Mouse (Mus musculus) liver, embryonic 14.5 days (tissue): Measurements from ENCODE around the gene 4930568D16Rik. TPM values are rescaled to one million over a fixed set of nuclear protein-coding genes. Genes with fewer than 3 reads are reported as not detected.

Experiments
- ATAC-seq: fragments of 200-750 bp; cut with Nextera tagmentation; 2 replicates; pipeline ENCODE4 v1.8.0; 2017; ENCODE audit warnings: moderate number of reproducible peaks, mild to moderate bottlenecking, moderate library complexity; ENCODE audit not compliant: insufficient read depth
- DNase-seq, 3 experiments: peaks; one replicate each; pipeline ENCODE4 v3.0.0-alpha.2; 2012 to 2013; ENCODE audit warnings: low read depth in 3 of 3, low spot score in 3 of 3
- H3K27ac ChIP-seq: fragments of 300-500 bp; sonication (generic); 2 replicates; pipeline ENCODE4 v1.5.1; 2014; ENCODE audit warnings: moderate library complexity, mild to moderate bottlenecking, control low read depth, inconsistent platforms
- H3K27me3 ChIP-seq: fragments of 300-500 bp; sonication (generic); 2 replicates; pipeline ENCODE4 v1.6.1; 2014; ENCODE audit warnings: mild to moderate bottlenecking, low read length, moderate library complexity; ENCODE audit not compliant: control insufficient read depth, insufficient read depth
- H3K36me3 ChIP-seq: fragments of 300-500 bp; sonication (generic); replicated peaks from 2 replicates; pipeline ENCODE4 v1.6.1; 2014; ENCODE audit warnings: low read depth; ENCODE audit not compliant: control insufficient read depth, insufficient read depth
- H3K4me1 ChIP-seq, 2 experiments: fragments of 200-500 bp in 1 of 2; fragments of 300-500 bp in 1 of 2; sonication (generic) in 1 of 2; replicated peaks; 2 replicates each; pipeline ENCODE4 v1.6.1; 2012 to 2014; ENCODE audit warnings: antibody characterized with exemption in 1 of 2, inconsistent platforms in 1 of 2, low read length in 1 of 2; ENCODE audit not compliant: control insufficient read depth in 2 of 2, insufficient read depth in 2 of 2
- H3K4me2 ChIP-seq: fragments of 300-500 bp; sonication (generic); 2 replicates; pipeline ENCODE4 v1.6.1; 2014; ENCODE audit warnings: low read depth, mild to moderate bottlenecking, control low read depth, moderate library complexity
- H3K4me3 ChIP-seq, 2 experiments: fragments of 200-500 bp in 1 of 2; fragments of 300-500 bp in 1 of 2; sonication (generic) in 1 of 2; 2 replicates each; pipeline ENCODE4 v1.5.1; 2012 to 2014; ENCODE audit warnings: low read depth in 2 of 2, low read length in 2 of 2, mild to moderate bottlenecking in 2 of 2, control low read depth in 1 of 2, inconsistent platforms in 1 of 2, moderate library complexity in 1 of 2; ENCODE audit not compliant: insufficient read depth in 1 of 2
- H3K9ac ChIP-seq: fragments of 300-500 bp; sonication (generic); replicated peaks from 2 replicates; pipeline ENCODE4 v1.6.1; 2014; ENCODE audit warnings: mild to moderate bottlenecking, control low read depth, moderate library complexity
- H3K9me3 ChIP-seq: fragments of 300-500 bp; sonication (generic); 2 replicates; pipeline ENCODE4 v1.6.1; 2016; ENCODE audit warnings: low read length, mixed read lengths; ENCODE audit not compliant: control insufficient read depth
- CTCF ChIP-seq: IDR thresholded peaks from 2 replicates; pipeline ENCODE4 v1.5.1; 2016; ENCODE audit warnings: antibody characterized with exemption, low read depth, control low read depth
- EP300 ChIP-seq: IDR thresholded peaks from 2 replicates; pipeline ENCODE4 v1.6.1; 2016; ENCODE audit warnings: antibody characterized with exemption, low read depth
- WGBS: fragments of 180-500 bp; shearing (Covaris S2); extraction: QIAGEN DNeasy Blood & Tissue Kit; methylation state at CpG from one replicate; pipeline ENCODE4 v1.1.7; 2014; ENCODE audit not compliant: insufficient replicate concordance; 5-methylcytosine and 5-hydroxymethylcytosine counted together
- polyA plus RNA-seq, 2 experiments: library from polyadenylated mRNA; depleted of rRNA in 1 of 2; stranded (reverse) in 1 of 2; unstranded in 1 of 2; fragments of >200 nt; fragmentation: Nextera tagmentation in 1 of 2; extraction: Ambion mirVana in 1 of 2; gene quantifications; 2 replicates each; pipeline versions ENCODE4 v1.2.1 to v1.2.3; 2012 to 2014

The 4930568D16Rik gene
- polyA plus RNA-seq (2012; rRNA removed) (not detected in 2 replicates), polyA plus RNA-seq (2014; fragmentation: Nextera tagmentation; extraction: Ambion mirVana) (not detected in 2 replicates)

- Histone ChIP-seq H3K4me1 (no peaks in the 10 kb centered on the region), H3K9me3 (no peaks in the 10 kb centered on the region), H3K27me3 (no peaks in the 10 kb centered on the region), H3K4me3 (no peak within 1 kb of the TSS), H3K36me3 (no peaks in the 10 kb centered on the region), H3K9ac (no peak within 1 kb of the TSS), H3K4me2 (no peak within 1 kb of the TSS), H3K27ac (no peak within 1 kb of the TSS)
- ATAC-seq (no peak), DNase-seq (no peak)
- 63% methylated on average over 2 of the region's 2 CpGs for WGBS
- TF ChIP-seq EP300 (no peak), CTCF (no peak)
Observed at GRCm38 (mm10) chr2:35367629-35368028, at the start of gene 4930568D16Rik. Gene 4930568D16Rik (minus strand): TSS chr2:35367729.

- Histone ChIP-seq H3K27me3 (no peaks in the 10 kb centered on the region), H3K9ac (no peak overlapping the region), H3K27ac (no peak overlapping the region), H3K36me3 (peaks cover 9% of the 10 kb centered on the region), H3K4me1 (peaks cover 43 to 48% of the 10 kb centered on the region in 2 experiments), H3K9me3 (no peaks in the 10 kb centered on the region), H3K4me2 (no peak overlapping the region), H3K4me3 (no peak overlapping the region)
- TF ChIP-seq EP300 (no peak), CTCF (no peak)
- no peak for DNase-seq
- WGBS = 0% methylated on average over 1 of the region's 1 CpGs
- ATAC-seq = no peak
Observed at GRCm38 (mm10) chr2:35417231-35417630, 49.7 kb upstream of the 4930568D16Rik start.

DNA sequence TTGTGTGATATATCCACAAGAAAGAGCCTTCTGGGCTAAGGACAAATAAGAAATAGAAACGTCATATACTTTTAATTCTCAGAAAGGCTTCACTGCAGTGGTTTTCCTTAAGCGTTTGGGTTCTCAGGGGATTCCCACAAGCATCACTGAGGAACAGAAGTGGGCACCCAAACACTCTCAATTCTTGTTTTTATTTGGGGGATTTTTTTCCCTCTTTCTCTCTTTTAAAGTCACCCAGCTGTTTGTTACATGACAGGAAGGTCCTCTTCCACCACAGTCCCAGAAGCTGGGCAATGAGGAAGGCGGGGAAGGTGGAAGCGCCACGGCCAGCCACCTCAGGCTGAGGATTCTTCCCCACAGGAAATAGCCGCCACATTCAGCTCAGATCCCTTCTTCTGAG, 48.9 kb upstream of the 4930568D16Rik start:
- WGBS = 59% methylated on average over 6 of the region's 6 CpGs
- DNase-seq (no peak), ATAC-seq (no peak)
- H3K4me1 ChIP-seq = peaks cover 40 to 44% of the 10 kb centered on the region in 2 experiments
- H3K36me3 ChIP-seq = peaks cover 3% of the 10 kb centered on the region; the same call in 1 of the 2 replicates
- no peak for TF ChIP-seq EP300
- no peak for TF ChIP-seq CTCF
- H3K4me3 ChIP-seq = no peak overlapping the region
- H3K9ac ChIP-seq = no peak overlapping the region
- H3K9me3 ChIP-seq = no peaks in the 10 kb centered on the region
- H3K27ac ChIP-seq = no peak overlapping the region
- no peak overlapping the region for H3K4me2 ChIP-seq
- no peaks in the 10 kb centered on the region for H3K27me3 ChIP-seq

DNA sequence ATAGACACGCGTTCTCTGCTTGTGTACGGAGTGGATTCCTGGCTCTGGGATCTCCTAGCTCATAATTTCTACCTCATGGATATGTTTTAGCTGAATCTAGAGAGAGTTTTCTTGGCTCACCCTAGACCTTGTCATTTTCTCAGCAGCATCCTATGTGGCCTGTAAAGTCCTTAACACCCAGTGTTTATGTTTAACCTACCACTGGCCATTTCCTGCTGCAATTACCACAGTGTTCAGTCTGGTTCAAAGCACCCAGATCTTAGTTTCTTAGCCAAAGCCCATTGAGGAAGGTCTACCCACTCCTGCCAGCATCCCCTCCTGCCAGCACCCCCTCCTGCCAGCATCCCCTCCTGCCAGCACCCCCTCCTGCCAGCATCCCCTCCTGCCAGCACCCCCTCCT, 45.3 kb upstream of the 4930568D16Rik start:
- no peaks in the 10 kb centered on the region for H3K27me3 ChIP-seq
- WGBS = 93% methylated on average over 3 of the region's 3 CpGs
- H3K4me3 ChIP-seq = no peak overlapping the region
- ATAC-seq (no peak), DNase-seq (no peak)
- H3K27ac ChIP-seq = no peak overlapping the region
- no peaks in the 10 kb centered on the region; the same call in 1 of the 2 replicates for H3K36me3 ChIP-seq
- H3K4me1 ChIP-seq = peaks cover 10 to 16% of the 10 kb centered on the region in 2 experiments
- no peak for TF ChIP-seq EP300
- TF ChIP-seq CTCF = no peak
- H3K9ac ChIP-seq = no peak overlapping the region
- no peak overlapping the region for H3K4me2 ChIP-seq
- H3K9me3 ChIP-seq = no peaks in the 10 kb centered on the region

DNA sequence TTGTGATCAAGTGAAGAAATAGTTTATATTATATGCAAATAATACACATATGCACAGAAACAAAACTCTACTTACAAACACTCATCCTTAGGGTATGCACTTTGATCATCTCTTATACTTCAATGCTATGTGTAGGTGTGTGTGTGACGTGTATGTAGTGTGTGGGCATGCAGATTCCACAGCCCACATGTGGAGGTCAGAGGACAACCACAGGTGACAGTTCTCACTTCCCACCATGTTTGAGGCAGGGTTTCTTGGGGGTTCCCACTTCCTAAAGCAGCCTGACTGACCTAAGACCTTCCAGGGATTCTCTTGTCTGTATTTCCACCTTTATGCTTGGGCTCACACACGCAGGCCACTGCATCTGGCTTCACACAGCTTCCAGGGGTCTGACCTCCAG, 44.7 kb upstream of the 4930568D16Rik start:
- Histone ChIP-seq H3K9me3 (no peaks in the 10 kb centered on the region), H3K36me3 (no peaks in the 10 kb centered on the region; the same call in 1 of the 2 replicates), H3K9ac (no peak overlapping the region), H3K4me2 (no peak overlapping the region), H3K27ac (no peak overlapping the region), H3K27me3 (no peaks in the 10 kb centered on the region), H3K4me3 (no peak overlapping the region), H3K4me1 (peaks cover 4 to 12% of the 10 kb centered on the region in 2 experiments)
- WGBS = 73% methylated on average over 2 of the region's 2 CpGs
- ATAC-seq (no peak), DNase-seq (no peak)
- TF ChIP-seq CTCF (no peak), EP300 (no peak)
